Mouse (Mus musculus): ENCODE results near the gene Pbx1.

Pbx1 gene

GRCm38 (mm10) chr1:168383832-168384593 is 48.1 kb downstream of the Pbx1 start:
- DNase-seq (ENCODE audit: low spot score), result no peak

- DNase-seq (ENCODE audit: low spot score), result no peak
Measured at GRCm38 (mm10) chr1:168382823-168383157, 49.3 kb downstream of the Pbx1 start.

GRCm38 (mm10) chr1:168382106-168382822 is 49.8 kb downstream of the Pbx1 start:
- no peak for DNase-seq (ENCODE audit: low spot score)

GRCm38 (mm10) chr1:168381451-168381850 is 50.6 kb downstream of the Pbx1 start:
- no peak for DNase-seq (ENCODE audit: low spot score)

GRCm38 (mm10) chr1:168380241-168380770 is 51.8 kb downstream of the Pbx1 start:
- DNase-seq (ENCODE audit: low spot score), result no peak

GRCm38 (mm10) chr1:168377650-168378049 is 54.4 kb downstream of the Pbx1 start:
- no peak for DNase-seq (ENCODE audit: low spot score)

GRCm38 (mm10) chr1:168376330-168376729 is 55.7 kb downstream of the Pbx1 start:
- no peak for DNase-seq (ENCODE audit: low spot score)

- DNase-seq (ENCODE audit: low spot score), result no peak
Measured at GRCm38 (mm10) chr1:168374953-168375600, 57.0 kb downstream of the Pbx1 start.

- DNase-seq (ENCODE audit: low spot score), result no peak
Measured at GRCm38 (mm10) chr1:168372089-168372488, 60.0 kb downstream of the Pbx1 start.

- DNase-seq (ENCODE audit: low spot score), result no peak
Measured at GRCm38 (mm10) chr1:168370966-168371365, 61.1 kb downstream of the Pbx1 start.

GRCm38 (mm10) chr1:168366261-168366660 is 65.8 kb downstream of the Pbx1 start:
- no peak for DNase-seq (ENCODE audit: low spot score)

GRCm38 (mm10) chr1:168364325-168364724 is 67.7 kb downstream of the Pbx1 start:
- DNase-seq (ENCODE audit: low spot score), result no peak

GRCm38 (mm10) chr1:168363053-168363452 is 69.0 kb downstream of the Pbx1 start:
- no peak for DNase-seq (ENCODE audit: low spot score)

- no peak for DNase-seq (ENCODE audit: low spot score)
Measured at GRCm38 (mm10) chr1:168362464-168362863, 69.6 kb downstream of the Pbx1 start.

- DNase-seq (ENCODE audit: low spot score), result no peak
Measured at GRCm38 (mm10) chr1:168357680-168358611, 74.1 kb downstream of the Pbx1 start.

- DNase-seq (ENCODE audit: low spot score), result no peak
Measured at GRCm38 (mm10) chr1:168356970-168357441, 75.1 kb downstream of the Pbx1 start.

- no peak for DNase-seq (ENCODE audit: low spot score)
Measured at GRCm38 (mm10) chr1:168355985-168356556, 76.0 kb downstream of the Pbx1 start.

GRCm38 (mm10) chr1:168354934-168355333 is 77.1 kb downstream of the Pbx1 start:
- DNase-seq (ENCODE audit: low spot score), result no peak

- DNase-seq (ENCODE audit: low spot score), result no peak
Measured at GRCm38 (mm10) chr1:168348036-168348784, 83.9 kb downstream of the Pbx1 start.

- no peak for DNase-seq (ENCODE audit: low spot score)
Measured at GRCm38 (mm10) chr1:168344918-168345317, 87.2 kb downstream of the Pbx1 start.
